Mouse (Mus musculus) kidney, adult 2 months (tissue): Measurements from ENCODE around the gene Neurl4.

Experiments used
- CTCF ChIP-seq: fragments of 200-500 bp; conservative IDR thresholded peaks from 2 replicates; pipeline ENCODE4 v1.5.1; 2011; ENCODE audit warnings: low read depth, mild to moderate bottlenecking, control low read depth, low read length, moderate library complexity, mixed read lengths; ENCODE audit not compliant: insufficient read depth, insufficient read length
- POLR2A ChIP-seq: fragments of 200-500 bp; IDR thresholded peaks from one replicate; pipeline ENCODE4 v1.6.1; 2011; ENCODE audit warnings: low read depth, low read length, control low read depth

GRCm38 (mm10) chr11:69876186-69876585 is 24.7 kb upstream of the Neurl4 start:
- TF ChIP-seq CTCF = no peak
- TF ChIP-seq POLR2A = no peak
